ENCODE assay signal across 16 mouse cellular contexts in genomic region chr2:50824782-50825181, GRCm38 (mm10).
DNase-seq lines count a peak whose midpoint lies in the region; ATAC-seq and TF ChIP-seq lines count a peak whose summit lies in the region.
"Had no signal": no experiment of that assay in that cellular context is flagged by ENCODE, and none has a peak within 500 bp of the region (broad histone marks: within the 10 kb centered on the region; RNA-seq: fewer than 3 reads in every experiment).

No protein-coding gene starts in this region.

- no peaks in the 10 kb centered on the region for H3K36me3 ChIP-seq in kidney, adult 2 months (ENCODE audit: control insufficient read depth, insufficient read depth, low read length)
- H3K36me3 ChIP-seq in intestine, embryonic 15.5 days = no peaks in the 10 kb centered on the region
- no peaks in the 10 kb centered on the region for H3K36me3 ChIP-seq in hindbrain, embryonic 14.5 days (replicated peaks; ENCODE audit: control insufficient read depth, insufficient read depth)
- H3K36me3 ChIP-seq: forebrain, embryonic 10.5 days; limb, embryonic 12.5 days had no signal

- no peak overlapping the region for H3K4me3 ChIP-seq in kidney, adult 2 months (ENCODE audit: insufficient read depth, low read depth, low read length)
- H3K4me3 ChIP-seq in intestine, embryonic 15.5 days (replicated peaks) = no peak overlapping the region
- H3K4me3 ChIP-seq in hindbrain, embryonic 14.5 days (replicated peaks; ENCODE audit: low read length) = no peak overlapping the region
- H3K4me3 ChIP-seq: forebrain, embryonic 10.5 days; limb, embryonic 12.5 days; megakaryocyte, embryonic 14.5 days had no signal

- peak overlapping the region; percentile 55; the same call in 1 of the 2 replicates for H3K27ac ChIP-seq in kidney, adult 2 months (ENCODE audit: insufficient read depth, low read depth, low read length)
- H3K27ac ChIP-seq in intestine, embryonic 15.5 days = no peak overlapping the region
- H3K27ac ChIP-seq in hindbrain, embryonic 14.5 days = no peak overlapping the region
- H3K27ac ChIP-seq: forebrain, embryonic 10.5 days; limb, embryonic 12.5 days had no signal

- H3K27me3 ChIP-seq in kidney, adult 2 months (replicated peaks; ENCODE audit: control insufficient read depth, insufficient read depth, low read length) = no peaks in the 10 kb centered on the region
- H3K27me3 ChIP-seq in intestine, embryonic 15.5 days (replicated peaks) = no peaks in the 10 kb centered on the region
- no peaks in the 10 kb centered on the region for H3K27me3 ChIP-seq in hindbrain, embryonic 14.5 days (ENCODE audit: control insufficient read depth, insufficient read depth, low read length)
- H3K27me3 ChIP-seq: CH12.LX; limb, embryonic 12.5 days; megakaryocyte, embryonic 14.5 days had no signal

- TF ChIP-seq POLR2A in kidney, adult 2 months (IDR thresholded peaks at IDR 0.05; ENCODE audit: low read depth, low read length) = no peak

- ATAC-seq in intestine, embryonic 15.5 days = peak; percentile 31
- ATAC-seq in activated CD4-positive, CD25-positive, alpha-beta regulatory T cell, adult 4 months = no peak
- ATAC-seq in hindbrain, embryonic 14.5 days (ENCODE audit: low FRiP score) = no peak

- no peaks in the 10 kb centered on the region for H3K9me3 ChIP-seq in intestine, embryonic 15.5 days
- no peaks in the 10 kb centered on the region for H3K9me3 ChIP-seq in hindbrain, embryonic 14.5 days (ENCODE audit: control insufficient read depth, low read length)
- H3K9me3 ChIP-seq: forebrain, embryonic 10.5 days; limb, embryonic 12.5 days had no signal

- TF ChIP-seq CTCF in kidney, adult 2 months (conservative IDR thresholded peaks at IDR 0.05; ENCODE audit: insufficient read depth, insufficient read length, low read depth, low read length) = no peak

- no peak overlapping the region for H3K4me2 ChIP-seq in intestine, embryonic 15.5 days (replicated peaks)
- no peak overlapping the region for H3K4me2 ChIP-seq in hindbrain, embryonic 14.5 days (replicated peaks)
- H3K4me2 ChIP-seq: limb, embryonic 12.5 days had no signal

- DNase-seq in kidney, adult 2 months = peak; percentile 36
- no peak for DNase-seq in kidney, postnatal 25 days
- peak; percentile 72 for DNase-seq in 3T3-L1 (ENCODE audit: low read depth, low spot score)
- peak; percentile 62 for DNase-seq in Muller cell, postnatal 12 days (ENCODE audit: inconsistent ontology term)
- no peak for DNase-seq in layer of hippocampus, adult 9-10 months (ENCODE audit: low spot score)
- DNase-seq in hindbrain, embryonic 14.5 days (ENCODE audit: low spot score) = no peak
- DNase-seq: adrenal gland, postnatal 36 days; cerebellum, adult 9-11 months; heart, postnatal 4 days; thymus, postnatal 25 days had no signal

- no peak overlapping the region for H3K9ac ChIP-seq in intestine, embryonic 15.5 days
- no peak overlapping the region for H3K9ac ChIP-seq in hindbrain, embryonic 14.5 days
- H3K9ac ChIP-seq: limb, embryonic 12.5 days had no signal

- WGBS in kidney, adult 2 months = 53% methylated on average over 3 of the region's 3 CpGs
- 33% methylated on average over 3 of the region's 3 CpGs for whole genome bisulfite sequencing in intestine, embryonic 15.5 days
- 74% methylated on average over 3 of the region's 3 CpGs for WGBS in hindbrain, embryonic 14.5 days

- no peaks in the 10 kb centered on the region for H3K4me1 ChIP-seq in kidney, adult 2 months (ENCODE audit: control insufficient read depth, insufficient read depth, low read length)
- no peaks in the 10 kb centered on the region; the same call in 1 of the 2 replicates for H3K4me1 ChIP-seq in intestine, embryonic 15.5 days (replicated peaks)
- no peaks in the 10 kb centered on the region for H3K4me1 ChIP-seq in hindbrain, embryonic 14.5 days (replicated peaks; ENCODE audit: control insufficient read depth, insufficient read depth, low read length)
- H3K4me1 ChIP-seq: megakaryocyte, embryonic 14.5 days had no signal

Comparison
In these comparisons a context has a peak if more than half of its experiments do, and no peak if none do; other contexts are left out.
1. DNase-seq: peak in kidney, adult 2 months (single experiment), 3T3-L1 (single experiment) and Muller cell, postnatal 12 days (single experiment); none in kidney, postnatal 25 days (0 of 2), layer of hippocampus, adult 9-10 months (single experiment) and hindbrain, embryonic 14.5 days (single experiment).